Mouse (Mus musculus) testis, adult 10 weeks (tissue): ENCODE measurements around the gene Ppp1r1a. TPM values are rescaled to one million over a fixed set of nuclear protein-coding genes. Genes with fewer than 3 reads are reported as not detected.

Experiments
- polyA plus RNA-seq: library from polyadenylated mRNA; stranded (reverse); fragments of 350-450 nt; fragmentation: Illumina TruSeq; extraction: RNeasy Lipid Tissue Mini Kit (QIAGEN cat#74804); gene quantifications from one replicate; pipeline ENCODE4 v1.2.3, GENCODE M21; 2014; ENCODE audit warnings: low read depth, low replicate concordance

Ppp1r1a gene
- polyA plus RNA-seq = not detected

GRCm38 (mm10) chr15:103537822-103538213 lies at the start of gene Ppp1r1a:
Gene Ppp1r1a, minus strand, starts transcription at chr15:103538003.

GRCm38 (mm10) chr15:103564981-103565380 lies 27.2 kb upstream of the Ppp1r1a start, which contains the start of gene Glycam1:
Gene Glycam1, minus strand, starts transcription at chr15:103565081.

GRCm38 (mm10) chr15:103502435-103503250 lies 35.2 kb downstream of the Ppp1r1a start, which contains the start of gene Pde1b:
Gene Pde1b, plus strand, starts transcription at chr15:103503034.

Other genes starting within 250 kb of the Ppp1r1a start
- gene Gpr84, start 227.4 kb downstream of the Ppp1r1a start, polyA plus RNA-seq = not detected
- 0.67 TPM for gene Zfp385a, start 197.9 kb downstream of the Ppp1r1a start, polyA plus RNA-seq
- not detected for gene Itga5, start 171.2 kb downstream of the Ppp1r1a start, polyA plus RNA-seq
- gene Gtsf1, start 107.5 kb downstream of the Ppp1r1a start, polyA plus RNA-seq = 668 TPM
- 396 TPM for gene Gtsf2, start 89.5 kb downstream of the Ppp1r1a start, polyA plus RNA-seq
- 87.4 TPM for gene Nckap1l, start 84.2 kb downstream of the Ppp1r1a start, polyA plus RNA-seq
- gene Pde1b, start 35.0 kb downstream of the Ppp1r1a start, polyA plus RNA-seq = 1.4 TPM
- gene Glycam1, start 27.1 kb upstream of the Ppp1r1a start, polyA plus RNA-seq = not detected
- gene Mucl1, start 217.5 kb upstream of the Ppp1r1a start, polyA plus RNA-seq = 13.6 TPM